Mouse (Mus musculus) liver, embryonic 13.5 days (tissue): ENCODE data around the gene Tbc1d22b. TPM values are rescaled to one million over a fixed set of nuclear protein-coding genes. Genes with fewer than 3 reads are reported as not detected.

Source experiments
- ATAC-seq: fragments of 200-750 bp; cut with Nextera tagmentation; 2 replicates; pipeline ENCODE4 v1.8.0; 2017; ENCODE audit warnings: low read depth, mild to moderate bottlenecking, moderate number of reproducible peaks, moderate library complexity
- DNase-seq: peaks from one replicate; pipeline ENCODE4 v3.0.0; 2022
- H3K27ac ChIP-seq: fragments of 300-500 bp; sonication (generic); 2 replicates; pipeline ENCODE4 v1.5.1; 2015; ENCODE audit warnings: moderate library complexity, mild to moderate bottlenecking, inconsistent platforms
- H3K27me3 ChIP-seq: fragments of 300-500 bp; sonication (generic); 2 replicates; pipeline ENCODE4 v1.6.1; 2015; ENCODE audit warnings: mild to moderate bottlenecking, inconsistent platforms
- H3K36me3 ChIP-seq: fragments of 300-500 bp; sonication (generic); 2 replicates; pipeline ENCODE4 v1.6.1; 2015; ENCODE audit warnings: mild to moderate bottlenecking, inconsistent platforms
- H3K4me1 ChIP-seq: fragments of 300-500 bp; sonication (generic); replicated peaks from 2 replicates; pipeline ENCODE4 v1.6.1; 2015; ENCODE audit warnings: inconsistent platforms
- H3K4me2 ChIP-seq: fragments of 300-500 bp; sonication (generic); 2 replicates; pipeline ENCODE4 v1.6.1; 2015; ENCODE audit warnings: inconsistent platforms, mild to moderate bottlenecking, moderate library complexity
- H3K4me3 ChIP-seq: fragments of 300-500 bp; sonication (generic); replicated peaks from 2 replicates; pipeline ENCODE4 v1.5.1; 2015; ENCODE audit warnings: mild to moderate bottlenecking, inconsistent platforms
- H3K9ac ChIP-seq: fragments of 300-500 bp; sonication (generic); 2 replicates; pipeline ENCODE4 v1.6.1; 2015; ENCODE audit warnings: mild to moderate bottlenecking, inconsistent platforms
- H3K9me3 ChIP-seq: fragments of 300-500 bp; sonication (generic); replicated peaks from 2 replicates; pipeline ENCODE4 v1.6.1; 2016; ENCODE audit warnings: inconsistent platforms
- WGBS: fragments of 180-500 bp; shearing (Covaris S2); methylation state at CpG from one replicate; pipeline ENCODE4 v1.1.7; 2015; ENCODE audit not compliant: insufficient replicate concordance; 5-methylcytosine and 5-hydroxymethylcytosine counted together
- polyA plus RNA-seq: library from polyadenylated mRNA; unstranded; fragments of >200 nt; fragmentation: Nextera tagmentation; extraction: Ambion mirVana; gene quantifications from 2 replicates; pipeline ENCODE4 v1.2.1, GENCODE M21; 2015

Gene Tbc1d22b
- polyA plus RNA-seq, 1 experiment from 2014 or later, result 3.2 TPM

GRCm38 (mm10) chr17:29627285-29627684, 77.7 kb downstream of the Tbc1d22b start:
- no peaks in the 10 kb centered on the region for H3K9me3 ChIP-seq
- H3K36me3 ChIP-seq, result peaks cover 99% of the 10 kb centered on the region
- ATAC-seq, result no peak
- no peaks in the 10 kb centered on the region for H3K27me3 ChIP-seq
- DNase-seq, result no peak
- no peak overlapping the region for H3K27ac ChIP-seq
- WGBS, result 90% methylated on average over 9 of the region's 9 CpGs
- no peak overlapping the region for H3K9ac ChIP-seq
- H3K4me1 ChIP-seq, result peaks cover 36% of the 10 kb centered on the region
- H3K4me2 ChIP-seq, result no peak overlapping the region
- no peak overlapping the region for H3K4me3 ChIP-seq

GRCm38 (mm10) chr17:29628946-29629345, 79.4 kb downstream of the Tbc1d22b start:
- peaks cover 98% of the 10 kb centered on the region for H3K36me3 ChIP-seq

GRCm38 (mm10) chr17:29629620-29630019, 80.0 kb downstream of the Tbc1d22b start:
- H3K27me3 ChIP-seq, result no peaks in the 10 kb centered on the region
- H3K4me3 ChIP-seq, result 0 out of 2 replicates have a peak overlapping the region, but pooled peaks have one; percentile 6
- H3K27ac ChIP-seq, result peak overlapping the region; percentile 82
- H3K9me3 ChIP-seq, result no peaks in the 10 kb centered on the region
- peak; percentile 93 for ATAC-seq
- H3K9ac ChIP-seq, result peak overlapping the region; percentile 41
- H3K4me2 ChIP-seq, result peak overlapping the region; percentile 49
- H3K4me1 ChIP-seq, result peaks cover 36% of the 10 kb centered on the region
- 16% methylated on average over 5 of the region's 5 CpGs for WGBS
- peak; percentile 39 for DNase-seq
- peaks cover 98% of the 10 kb centered on the region for H3K36me3 ChIP-seq

More at GRCm38 (mm10) chr17:29628946-29629345, 79.4 kb downstream of the Tbc1d22b start:
- DNase-seq, result no peak
- Histone ChIP-seq H3K27ac (peak overlapping the region; percentile 82), H3K4me2 (peak overlapping the region; percentile 49; the same call in 1 of the 2 replicates), H3K4me3 (no peak overlapping the region), H3K9ac (peak overlapping the region; percentile 41), H3K27me3 (no peaks in the 10 kb centered on the region), H3K4me1 (peaks cover 36% of the 10 kb centered on the region), H3K9me3 (no peaks in the 10 kb centered on the region)
- no peak for ATAC-seq
- 91% methylated on average over 5 of the region's 5 CpGs for WGBS

GRCm38 (mm10) chr17:29632312-29632711, 82.7 kb downstream of the Tbc1d22b start:
- Histone ChIP-seq H3K4me1 (peaks cover 48% of the 10 kb centered on the region), H3K9me3 (no peaks in the 10 kb centered on the region), H3K27me3 (no peaks in the 10 kb centered on the region), H3K4me3 (no peak overlapping the region), H3K36me3 (peaks cover 98% of the 10 kb centered on the region), H3K27ac (no peak overlapping the region), H3K9ac (no peak overlapping the region), H3K4me2 (no peak overlapping the region)
- no peak for ATAC-seq
- no peak for DNase-seq
- WGBS, result 91% methylated on average over 11 of the region's 11 CpGs

- Histone ChIP-seq H3K4me1 (peaks cover 40% of the 10 kb centered on the region), H3K4me3 (no peak overlapping the region), H3K27ac (no peak overlapping the region), H3K9me3 (no peaks in the 10 kb centered on the region), H3K4me2 (no peak overlapping the region), H3K36me3 (peaks cover 96% of the 10 kb centered on the region), H3K9ac (no peak overlapping the region), H3K27me3 (no peaks in the 10 kb centered on the region)
- no peak for DNase-seq
- 85% methylated on average over 8 of the region's 8 CpGs for WGBS
- ATAC-seq, result no peak
Measured at GRCm38 (mm10) chr17:29635492-29635891, 85.9 kb downstream of the Tbc1d22b start.

GRCm38 (mm10) chr17:29636118-29636517, 86.5 kb downstream of the Tbc1d22b start:
- Histone ChIP-seq H3K36me3 (peaks cover 96% of the 10 kb centered on the region), H3K4me2 (no peak overlapping the region), H3K27ac (peak overlapping the region; percentile 36; the same call in 1 of the 2 replicates), H3K9ac (0 out of 2 replicates have a peak overlapping the region, but pooled peaks have one; percentile 0), H3K4me3 (no peak overlapping the region), H3K4me1 (peaks cover 37% of the 10 kb centered on the region), H3K27me3 (no peaks in the 10 kb centered on the region), H3K9me3 (no peaks in the 10 kb centered on the region)
- no peak for ATAC-seq
- WGBS, result 55% methylated on average over 5 of the region's 5 CpGs
- peak; percentile 38 for DNase-seq

GRCm38 (mm10) chr17:29637377-29637776, 87.8 kb downstream of the Tbc1d22b start:
- ATAC-seq (peak; percentile 67), DNase-seq (peak; percentile 41)
- Histone ChIP-seq H3K36me3 (peaks cover 97% of the 10 kb centered on the region), H3K27me3 (no peaks in the 10 kb centered on the region), H3K4me2 (peak overlapping the region; percentile 35), H3K9me3 (no peaks in the 10 kb centered on the region), H3K4me3 (no peak overlapping the region), H3K9ac (peak overlapping the region; percentile 44; the same call in 1 of the 2 replicates), H3K4me1 (peaks cover 37% of the 10 kb centered on the region), H3K27ac (peak overlapping the region; percentile 81)
- WGBS, result 67% methylated on average over 4 of the region's 4 CpGs

GRCm38 (mm10) chr17:29637895-29638294, 88.3 kb downstream of the Tbc1d22b start:
- Histone ChIP-seq H3K4me2 (peak overlapping the region; percentile 47), H3K9ac (peak overlapping the region; percentile 44; the same call in 1 of the 2 replicates), H3K9me3 (no peaks in the 10 kb centered on the region), H3K27me3 (no peaks in the 10 kb centered on the region), H3K36me3 (peaks cover 98% of the 10 kb centered on the region), H3K4me1 (peaks cover 37% of the 10 kb centered on the region), H3K27ac (peak overlapping the region; percentile 64), H3K4me3 (peak overlapping the region; percentile 14)
- ATAC-seq (peak; percentile 86), DNase-seq (peak; percentile 66)
- 19% methylated on average over 8 of the region's 8 CpGs for WGBS

GRCm38 (mm10) chr17:29640971-29641370, 91.4 kb downstream of the Tbc1d22b start:
- no peaks in the 10 kb centered on the region for H3K9me3 ChIP-seq
- no peak overlapping the region for H3K27ac ChIP-seq
- ATAC-seq (no peak), DNase-seq (no peak)
- peaks cover 35% of the 10 kb centered on the region for H3K4me1 ChIP-seq
- no peak overlapping the region for H3K4me2 ChIP-seq
- H3K36me3 ChIP-seq, result peaks cover 72% of the 10 kb centered on the region
- 84% methylated on average over 11 of the region's 11 CpGs for WGBS
- no peak overlapping the region for H3K9ac ChIP-seq
- no peak overlapping the region for H3K4me3 ChIP-seq
- no peaks in the 10 kb centered on the region for H3K27me3 ChIP-seq

- Histone ChIP-seq H3K4me1 (peaks cover 23% of the 10 kb centered on the region), H3K4me2 (no peak overlapping the region), H3K9me3 (no peaks in the 10 kb centered on the region), H3K27ac (no peak overlapping the region), H3K27me3 (no peaks in the 10 kb centered on the region), H3K36me3 (peaks cover 67% of the 10 kb centered on the region), H3K4me3 (no peak overlapping the region), H3K9ac (no peak overlapping the region)
- ATAC-seq (no peak), DNase-seq (no peak)
- 79% methylated on average over 3 of the region's 3 CpGs for WGBS
Measured at GRCm38 (mm10) chr17:29642219-29642618, 92.6 kb downstream of the Tbc1d22b start.
